Mouse (Mus musculus) heart, embryonic 14.5 days (tissue): ENCODE results near the gene Il18. TPM values are rescaled to one million over a fixed set of nuclear protein-coding genes. Genes with fewer than 3 reads are reported as not detected.
A peak's percentile ranks its signal among the peaks of the same experiment; 100 is the strongest.

Source experiments
- ATAC-seq: fragments of 200-750 bp; cut with Nextera tagmentation; 2 replicates; pipeline ENCODE4 v1.8.0; 2017; ENCODE audit warnings: low read depth, moderate TSS enrichment; ENCODE audit not compliant: insufficient number of reproducible peaks, insufficient read depth, low FRiP score
- H3K27ac ChIP-seq, 2 experiments: fragments of 200-500 bp in 1 of 2; fragments of 300-500 bp in 1 of 2; sonication (generic) in 1 of 2; replicated peaks in 1 of 2; 2 replicates each; pipeline ENCODE4 v1.5.1; 2012 to 2014; ENCODE audit warnings: low read depth in 2 of 2, low read length in 2 of 2, control low read depth in 1 of 2, mild to moderate bottlenecking in 1 of 2, mixed read lengths in 1 of 2; ENCODE audit not compliant: control insufficient read depth in 1 of 2, insufficient read depth in 1 of 2
- H3K27me3 ChIP-seq: fragments of 300-500 bp; sonication (generic); 2 replicates; pipeline ENCODE4 v1.6.1; 2014; ENCODE audit warnings: mild to moderate bottlenecking, low read length, control low read depth; ENCODE audit not compliant: control insufficient read depth, insufficient read depth
- H3K36me3 ChIP-seq: fragments of 300-500 bp; sonication (generic); 2 replicates; pipeline ENCODE4 v1.6.1; 2014; ENCODE audit warnings: mild to moderate bottlenecking, control low read depth, low read length, mixed read lengths; ENCODE audit not compliant: control insufficient read depth, insufficient read depth
- H3K4me1 ChIP-seq, 2 experiments: fragments of 200-500 bp in 1 of 2; fragments of 300-500 bp in 1 of 2; sonication (generic) in 1 of 2; 2 replicates each; pipeline ENCODE4 v1.6.1; 2012 to 2014; ENCODE audit warnings: low read length in 2 of 2, control low read depth in 1 of 2, mixed read lengths in 1 of 2; ENCODE audit not compliant: control insufficient read depth in 2 of 2, insufficient read depth in 2 of 2
- H3K4me2 ChIP-seq: fragments of 300-500 bp; sonication (generic); 2 replicates; pipeline ENCODE4 v1.6.1; 2014; ENCODE audit warnings: mild to moderate bottlenecking, low read length
- H3K4me3 ChIP-seq, 2 experiments: fragments of 200-500 bp in 1 of 2; fragments of 300-500 bp in 1 of 2; sonication (generic) in 1 of 2; 2 replicates each; pipeline ENCODE4 v1.5.1; 2012 to 2014; ENCODE audit warnings: low read length in 2 of 2, mild to moderate bottlenecking in 2 of 2, control low read depth in 1 of 2, low read depth in 1 of 2, moderate library complexity in 1 of 2; ENCODE audit not compliant: control insufficient read depth in 1 of 2, insufficient read depth in 1 of 2
- H3K9ac ChIP-seq: fragments of 300-500 bp; sonication (generic); 2 replicates; pipeline ENCODE4 v1.6.1; 2014; ENCODE audit warnings: mild to moderate bottlenecking, low read length
- H3K9me3 ChIP-seq: fragments of 300-500 bp; sonication (generic); 2 replicates; pipeline ENCODE4 v1.6.1; 2016; ENCODE audit warnings: low read length, control low read depth; ENCODE audit not compliant: control insufficient read depth
- WGBS: fragments of 180-500 bp; shearing (Covaris S2); extraction: QIAGEN DNeasy Blood & Tissue Kit; methylation state at CpG from one replicate; pipeline ENCODE4 v1.1.7; 2014; 5-methylcytosine and 5-hydroxymethylcytosine counted together
- polyA plus RNA-seq: library from polyadenylated mRNA; unstranded; fragments of >200 nt; fragmentation: Nextera tagmentation; extraction: Ambion mirVana; gene quantifications from 2 replicates; pipeline ENCODE4 v1.2.1, GENCODE M21; 2014

Il18 gene
- polyA plus RNA-seq, 1 experiment from 2014 or later = 5.5 TPM

- no peak overlapping the region for H3K27ac ChIP-seq
- H3K36me3 ChIP-seq = peaks cover 42% of the 10 kb centered on the region
- H3K9me3 ChIP-seq = no peaks in the 10 kb centered on the region
- H3K4me1 ChIP-seq = no peaks in the 10 kb centered on the region
- H3K4me2 ChIP-seq = no peak overlapping the region
- no peaks in the 10 kb centered on the region for H3K27me3 ChIP-seq
- no peak overlapping the region for H3K4me3 ChIP-seq
- 84% methylated on average over 3 of the region's 3 CpGs for WGBS
- no peak for ATAC-seq
- no peak overlapping the region for H3K9ac ChIP-seq
Observed at GRCm38 (mm10) chr9:50593544-50593943, 38.9 kb downstream of the Il18 start.

GRCm38 (mm10) chr9:50594794-50595417 lies 40.3 kb downstream of the Il18 start:
- peaks cover 56% of the 10 kb centered on the region for H3K36me3 ChIP-seq

DNA sequence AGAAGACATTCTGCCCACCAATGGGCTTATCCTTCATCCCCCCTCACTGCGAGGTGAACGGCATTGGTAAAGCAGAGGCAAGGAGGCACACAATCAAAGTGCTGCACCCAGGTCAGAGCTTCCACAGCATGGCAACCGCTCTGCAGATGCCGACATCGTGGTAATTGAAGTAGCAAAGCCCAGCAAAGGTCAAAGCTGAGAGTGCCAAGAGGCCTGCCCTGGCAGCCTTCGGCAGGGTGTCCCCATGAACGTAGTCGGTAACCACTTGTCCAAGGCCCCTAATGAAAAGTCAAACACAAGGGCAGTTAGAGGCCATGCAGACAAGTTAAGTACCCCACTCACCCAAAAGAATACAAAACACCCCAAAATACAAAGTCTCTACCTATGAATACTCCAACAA lies 42.3 kb downstream of the Il18 start:
- peaks cover 5 to 10% of the 10 kb centered on the region in 2 experiments; a peak in 3 of 4 replicates for H3K4me1 ChIP-seq
- no peak overlapping the region for H3K4me2 ChIP-seq
- H3K4me3 ChIP-seq = no peak overlapping the region
- no peaks in the 10 kb centered on the region for H3K9me3 ChIP-seq
- 92% methylated on average over 8 of the region's 8 CpGs for WGBS
- ATAC-seq = no peak
- H3K36me3 ChIP-seq = peaks cover 66% of the 10 kb centered on the region
- H3K27me3 ChIP-seq = no peaks in the 10 kb centered on the region
- H3K27ac ChIP-seq = no peak overlapping the region
- no peak overlapping the region for H3K9ac ChIP-seq

More at GRCm38 (mm10) chr9:50594794-50595417, 40.3 kb downstream of the Il18 start:
- Histone ChIP-seq H3K4me2 (no peak overlapping the region), H3K4me3 (no peak overlapping the region), H3K9ac (no peak overlapping the region), H3K27ac (no peak overlapping the region; a peak in 1 of 4 replicates), H3K4me1 (no peaks in the 10 kb centered on the region), H3K27me3 (no peaks in the 10 kb centered on the region), H3K9me3 (no peaks in the 10 kb centered on the region)
- WGBS = 75% methylated on average over 12 of the region's 12 CpGs
- ATAC-seq = no peak

DNA sequence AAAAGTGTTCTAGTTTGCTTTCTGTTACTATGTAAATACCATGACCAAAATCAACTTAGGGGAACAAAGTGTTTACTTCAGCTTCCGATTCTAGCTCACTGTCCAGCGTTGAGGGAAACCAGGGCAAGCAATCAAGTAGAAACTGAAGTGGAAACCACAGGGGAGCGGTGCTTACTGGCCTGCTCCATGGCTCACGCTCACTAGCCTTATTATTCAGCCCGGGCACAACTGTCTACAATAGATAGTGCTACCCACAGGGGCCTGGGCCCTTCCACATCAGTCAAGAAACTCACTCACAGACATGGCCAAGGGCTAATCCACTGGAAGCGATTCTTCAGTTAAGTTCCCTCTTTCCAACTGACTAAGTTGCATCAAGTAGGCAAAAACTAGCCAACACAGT lies 46.9 kb downstream of the Il18 start:
- Histone ChIP-seq H3K27me3 (no peaks in the 10 kb centered on the region), H3K27ac (peak overlapping the region in 1 of 2 experiments; percentile 1; a peak in 1 of 4 replicates), H3K4me1 (peaks cover 11 to 27% of the 10 kb centered on the region in 2 experiments), H3K9ac (peak overlapping the region; percentile 90), H3K4me2 (peak overlapping the region; percentile 87), H3K4me3 (peak overlapping the region in 1 of 2 experiments; percentile 86; a peak in 1 of 4 replicates), H3K36me3 (peaks cover 59% of the 10 kb centered on the region), H3K9me3 (no peaks in the 10 kb centered on the region)
- 46% methylated on average over 6 of the region's 6 CpGs for WGBS
- ATAC-seq = no peak

GRCm38 (mm10) chr9:50602055-50602845 lies 47.6 kb downstream of the Il18 start:
- WGBS = 65% methylated on average over 7 of the region's 7 CpGs
- H3K9me3 ChIP-seq = no peaks in the 10 kb centered on the region

DNA sequence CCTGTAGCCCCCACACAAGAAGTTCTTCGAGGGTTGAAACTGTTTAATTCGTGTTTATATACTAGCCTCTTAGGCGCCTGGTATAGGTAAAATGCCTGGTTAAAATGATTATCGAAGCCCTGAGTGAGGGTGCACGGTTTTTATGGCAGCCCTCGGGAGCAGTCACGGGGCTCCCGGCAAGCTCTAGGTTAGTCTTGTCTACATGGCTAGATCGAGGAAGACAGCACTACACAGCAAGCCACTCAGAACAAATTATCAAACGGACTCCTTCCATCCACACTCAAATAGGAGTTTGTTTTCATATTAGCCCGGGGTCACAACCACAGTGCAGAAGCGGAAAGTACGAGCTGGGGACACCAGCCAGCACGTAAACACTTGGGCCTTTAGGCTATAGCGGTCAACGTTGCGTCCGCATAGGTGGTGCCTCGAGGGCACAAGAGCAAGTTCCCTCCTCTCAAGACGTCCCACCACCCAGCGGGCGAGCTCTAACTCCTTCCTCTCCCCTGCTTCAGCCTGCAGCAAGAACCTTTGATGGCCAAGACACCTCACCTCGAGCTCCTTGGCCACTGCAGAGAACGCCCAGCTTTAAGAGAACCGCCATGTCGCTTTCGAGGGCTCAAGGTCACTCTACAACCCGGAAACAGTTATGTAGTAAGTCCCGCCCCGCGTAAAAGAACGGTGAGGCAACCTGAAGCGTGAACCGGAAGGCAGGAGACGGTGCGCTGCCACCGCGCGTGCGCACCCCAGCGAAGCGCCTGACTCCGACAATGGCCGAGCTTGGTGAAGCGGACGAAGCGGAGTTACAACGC lies 48.8 kb downstream of the Il18 start, which contains the start of the genes Sdhd and Timm8b:
Sdhd (minus strand) TSS at position 624 of the 809 bp plus-strand sequence.
Timm8b (plus strand) TSS at position 722 of the 809 bp plus-strand sequence.
- H3K36me3 ChIP-seq = peaks cover 58% of the 10 kb centered on the region
- no peaks in the 10 kb centered on the region for H3K27me3 ChIP-seq
- H3K9ac ChIP-seq = peak within 1 kb of the TSS; percentile 90
- no peaks in the 10 kb centered on the region for H3K9me3 ChIP-seq
- ATAC-seq = peak; percentile 95
- H3K4me3 ChIP-seq = peak within 1 kb of the TSS; percentile 81 to 86
- peak within 1 kb of the TSS; percentile 84 to 87 for H3K27ac ChIP-seq
- H3K4me2 ChIP-seq = peak within 1 kb of the TSS; percentile 87
- H3K4me1 ChIP-seq = peaks cover 11 to 27% of the 10 kb centered on the region in 2 experiments
- WGBS = under 1% methylated on average over 48 of the region's 48 CpGs

More at GRCm38 (mm10) chr9:50602055-50602845, 47.6 kb downstream of the Il18 start:
- ATAC-seq = no peak
- Histone ChIP-seq H3K27me3 (no peaks in the 10 kb centered on the region), H3K4me1 (peaks cover 11 to 27% of the 10 kb centered on the region in 2 experiments), H3K4me3 (peak overlapping the region; percentile 81 to 86), H3K4me2 (peak overlapping the region; percentile 87), H3K36me3 (peaks cover 58% of the 10 kb centered on the region), H3K9ac (peak overlapping the region; percentile 90), H3K27ac (peak overlapping the region in 1 of 2 experiments; percentile 87; a peak in 2 of 4 replicates)

GRCm38 (mm10) chr9:50603998-50604324 lies 49.3 kb downstream of the Il18 start:
- Histone ChIP-seq H3K27ac (peak overlapping the region; percentile 44 to 87), H3K4me1 (peaks cover 11 to 27% of the 10 kb centered on the region in 2 experiments), H3K9ac (peak overlapping the region; percentile 90), H3K9me3 (no peaks in the 10 kb centered on the region), H3K4me2 (peak overlapping the region; percentile 79), H3K4me3 (peak overlapping the region; percentile 81 to 86), H3K27me3 (no peaks in the 10 kb centered on the region), H3K36me3 (peaks cover 58% of the 10 kb centered on the region)
- peak; percentile 83 for ATAC-seq
- WGBS = under 1% methylated on average over 24 of the region's 24 CpGs
